Mouse (Mus musculus) megakaryocyte, adult 5-6 weeks (primary cell): ENCODE measurements around the gene Thrb. TPM values are rescaled to one million over a fixed set of nuclear protein-coding genes. Genes with fewer than 3 reads are reported as not detected.
A peak's percentile ranks its signal among the peaks of the same experiment; 100 is the strongest.

Experiments
- ATAC-seq: 2 replicates; pipeline ENCODE4 v1.8.0; 2016; ENCODE audit warnings: mild to moderate bottlenecking, inconsistent platforms; ENCODE audit not compliant: poor library complexity, severe bottlenecking
- total RNA-seq, 2 experiments: library from RNA; stranded (forward) in 1 of 2; stranded (reverse) in 1 of 2; fragments of 153-499, 151-499 nt in 1 of 2; fragments of 221-1000, 200-1000 nt in 1 of 2; gene quantifications; 2 replicates each; pipeline versions ENCODE4 v1.2.3 to v1.2.4; 2015 to 2017

Thrb gene
- total RNA-seq, 2 experiments from 2014 or later = 0.02 TPM; not detected in 1

DNA sequence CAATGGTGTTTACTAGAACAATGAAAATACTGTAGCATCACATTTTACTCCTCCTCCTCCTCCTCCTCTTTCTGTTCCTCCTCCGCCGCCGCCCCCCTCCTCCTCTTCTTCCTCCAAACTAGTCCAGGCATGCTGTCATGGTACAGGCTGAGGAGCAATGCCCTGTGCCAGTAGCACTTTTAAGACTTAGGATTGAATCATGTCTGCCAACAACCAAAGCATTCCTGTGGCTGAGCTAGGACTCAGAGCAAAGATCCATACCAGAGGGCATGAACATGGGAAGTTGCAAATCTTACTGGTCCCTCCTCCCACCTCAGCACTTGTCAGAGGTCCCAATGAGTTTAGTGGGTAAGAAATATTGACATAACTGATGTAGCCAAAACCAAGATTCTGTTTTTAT lies 202.6 kb downstream of the Thrb start:
- no peak for ATAC-seq

DNA sequence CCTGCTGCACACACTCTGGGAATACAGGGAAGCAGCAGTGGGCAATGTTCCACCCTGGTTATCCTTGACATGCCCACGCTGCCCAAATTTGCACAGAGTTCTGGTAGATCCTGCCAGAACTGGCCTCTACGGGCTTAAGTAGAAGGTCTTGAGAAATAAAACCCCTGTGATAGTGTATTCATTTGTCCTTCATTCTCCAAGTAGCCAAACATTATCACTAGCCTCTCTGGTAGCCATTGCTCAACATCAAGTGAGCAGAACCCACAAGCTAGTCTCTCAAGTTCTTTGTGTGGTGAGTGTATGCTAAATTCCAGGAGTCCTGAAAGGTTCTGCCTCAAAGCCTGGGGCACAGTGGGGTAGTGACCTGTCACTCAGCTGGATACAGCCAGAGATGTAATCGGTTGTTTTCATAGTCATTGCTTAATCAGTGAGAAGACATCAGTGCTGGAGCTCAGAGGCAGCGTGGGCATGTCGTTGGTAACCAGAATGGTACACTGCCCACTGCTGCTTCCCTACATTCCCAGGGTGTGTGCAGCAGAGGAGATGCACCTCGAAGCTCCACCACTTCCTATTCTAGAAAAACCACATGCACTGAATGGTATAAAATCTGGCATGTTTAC lies 203.8 kb downstream of the Thrb start:
- no peak for ATAC-seq

DNA sequence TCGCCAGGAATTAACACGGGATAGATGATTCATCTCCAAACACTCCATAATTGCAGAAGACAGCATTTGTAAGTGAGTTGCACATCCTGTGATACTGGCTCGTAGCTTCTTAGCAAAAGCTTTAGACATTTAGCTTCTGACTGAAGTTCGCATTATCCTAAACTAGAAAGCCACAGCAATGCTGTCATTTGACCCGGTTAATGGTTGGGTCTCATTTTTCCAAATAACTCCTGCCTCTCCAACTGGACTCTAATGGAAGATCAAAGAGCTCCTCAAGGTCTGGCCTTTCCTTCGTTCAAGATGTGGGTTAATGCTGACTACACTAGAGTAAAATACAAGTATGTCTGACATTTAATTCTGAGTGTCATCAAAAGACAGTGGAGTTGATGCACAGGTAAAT lies 208.3 kb downstream of the Thrb start:
- no peak for ATAC-seq

DNA sequence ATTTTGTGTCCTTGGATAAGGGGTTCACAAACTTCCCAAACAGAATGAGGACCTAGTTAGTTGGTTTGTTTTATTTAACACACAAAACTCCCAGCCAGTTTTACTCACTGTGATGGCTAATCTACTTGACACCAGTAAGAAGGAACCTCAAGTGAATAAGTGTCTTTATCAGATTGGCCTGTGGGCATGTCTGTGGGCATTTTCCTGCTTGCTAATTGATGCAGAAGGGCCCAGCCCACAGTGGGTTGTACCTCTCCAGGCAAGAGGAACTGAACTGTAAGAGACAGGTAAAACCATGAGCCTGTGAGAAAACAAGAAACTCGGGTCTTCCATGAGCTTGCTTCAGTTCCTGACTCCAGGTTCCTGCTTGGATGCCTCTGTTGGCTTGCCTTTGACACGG lies 215.9 kb downstream of the Thrb start:
- 0 out of 2 replicates have a peak, but pooled peaks have one; percentile 41 for ATAC-seq

DNA sequence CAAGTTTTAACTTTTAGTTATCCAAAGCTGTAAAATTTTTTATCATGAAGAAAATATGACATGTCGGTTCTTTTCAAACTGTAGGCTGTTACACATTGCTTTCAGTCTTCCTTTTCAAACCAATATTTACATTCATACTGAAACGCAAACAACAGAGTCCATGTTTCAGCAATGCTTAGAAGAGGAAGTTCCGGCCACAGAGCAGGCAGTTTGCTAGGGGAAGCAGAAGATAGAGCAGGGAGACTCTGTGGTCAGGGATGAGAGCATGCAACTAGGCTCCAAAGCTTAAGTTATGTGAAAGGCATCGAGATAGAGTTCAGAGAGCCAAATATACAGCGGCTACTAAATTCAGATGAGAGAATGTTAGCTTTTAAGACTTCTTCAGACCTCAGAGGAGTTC lies 219.4 kb downstream of the Thrb start:
- ATAC-seq = peak; percentile 87

DNA sequence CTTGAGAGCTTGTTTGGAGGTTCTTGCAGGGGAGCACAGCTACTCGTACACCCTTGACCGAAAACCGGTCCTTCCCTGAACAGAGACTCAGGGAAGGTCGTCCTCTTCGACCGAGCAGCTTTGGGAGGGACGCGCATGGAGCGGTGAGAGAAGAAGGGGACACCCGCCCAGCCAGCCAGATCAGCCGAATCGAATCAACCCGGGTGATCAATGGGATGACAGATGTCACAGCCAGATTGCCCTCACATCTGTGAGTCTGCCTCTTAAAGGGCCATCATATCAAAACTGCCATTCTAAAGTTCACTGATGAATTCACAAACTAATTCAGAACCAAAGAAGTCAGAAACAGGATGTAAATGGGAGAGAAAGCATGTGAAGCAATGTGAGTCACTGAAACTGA lies 224.8 kb downstream of the Thrb start:
- ATAC-seq = no peak

DNA sequence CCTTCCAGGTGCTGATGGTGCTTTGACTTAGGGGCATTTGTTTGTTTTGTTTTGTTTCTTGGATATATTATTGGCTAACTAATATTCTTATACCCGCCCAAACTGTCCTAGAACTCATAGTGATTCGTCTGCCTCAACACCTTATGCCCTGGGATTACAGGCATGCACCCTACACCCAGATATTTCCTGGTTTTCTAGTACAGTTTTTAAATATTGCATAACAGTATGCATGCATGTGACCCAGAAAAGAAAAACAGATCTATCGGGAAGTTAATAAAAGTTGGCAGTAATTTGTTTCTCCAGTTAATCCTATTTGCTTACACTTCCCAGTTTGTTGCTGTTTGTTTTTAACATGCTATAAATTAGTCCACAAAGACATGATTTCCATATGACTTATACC lies 225.3 kb downstream of the Thrb start:
- no peak for ATAC-seq

DNA sequence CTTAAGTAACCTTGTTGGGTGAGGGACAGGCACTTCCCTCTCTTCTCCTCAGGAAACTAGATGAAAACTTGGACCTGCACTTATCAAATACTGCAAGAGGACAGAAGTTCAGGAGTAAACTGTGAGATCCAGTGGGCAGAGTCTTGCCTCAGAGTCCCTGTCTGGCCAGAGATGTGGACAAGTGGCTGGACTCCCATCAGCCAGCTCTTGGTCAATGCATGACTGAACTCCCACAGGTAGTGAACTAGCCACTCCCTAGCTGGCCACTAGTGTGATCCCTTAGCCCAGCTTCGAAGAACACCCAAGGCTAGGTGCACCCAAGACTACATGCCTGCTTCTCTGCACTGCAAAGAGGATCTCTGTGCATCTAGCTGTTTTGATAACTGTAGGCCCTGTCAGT lies 234.7 kb downstream of the Thrb start:
- no peak for ATAC-seq

DNA sequence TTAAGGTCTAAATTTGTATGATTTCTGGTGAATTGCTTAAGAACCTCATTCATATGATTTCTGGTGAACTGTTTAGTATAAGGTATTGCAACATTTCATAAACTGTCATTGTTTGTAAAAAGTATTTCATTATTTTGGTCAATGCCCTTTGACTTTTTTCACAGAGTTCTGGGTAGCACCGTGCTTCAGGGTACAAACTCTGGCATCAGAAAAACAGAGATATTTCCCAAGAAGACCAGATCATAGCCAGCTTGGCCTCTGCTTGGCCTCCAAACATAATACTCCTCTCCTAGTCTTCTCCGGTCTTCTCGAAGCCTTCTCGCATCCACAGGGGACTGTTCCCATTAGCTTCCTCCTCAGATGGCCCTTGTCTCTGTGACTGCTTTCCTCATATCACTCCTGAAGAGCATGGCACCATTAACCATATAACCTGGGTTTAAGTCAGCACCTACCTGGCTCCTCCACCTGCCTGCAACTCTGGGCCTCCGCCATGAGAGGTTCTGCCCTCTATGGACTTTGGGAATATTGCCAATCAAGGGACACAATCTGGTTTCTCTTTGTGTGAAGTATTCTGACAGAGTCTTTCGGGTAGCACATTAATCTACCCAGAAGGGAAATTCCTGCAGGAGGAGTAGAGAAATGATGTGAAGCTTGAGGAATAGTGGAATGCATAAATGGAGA lies 239.8 kb downstream of the Thrb start:
- ATAC-seq = no peak

DNA sequence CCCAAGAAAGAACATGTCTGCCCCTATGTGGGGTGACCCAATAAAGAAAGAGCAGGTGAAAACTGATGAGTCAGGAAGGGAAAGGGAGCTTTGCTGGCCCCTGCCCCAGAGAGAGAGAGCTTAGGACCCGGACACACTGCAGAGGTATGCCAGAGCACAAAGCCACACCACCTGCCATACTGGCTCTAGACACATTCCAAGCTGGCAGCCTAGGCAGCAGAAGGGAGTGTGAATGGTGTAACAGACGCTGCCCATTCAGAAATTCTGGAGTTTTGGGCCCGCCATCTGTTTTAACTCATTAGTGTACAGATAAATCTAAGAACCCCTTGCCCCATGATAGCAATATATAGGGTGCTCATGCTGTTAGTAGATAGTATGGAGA lies 240.3 kb downstream of the Thrb start:
- ATAC-seq = no peak

DNA sequence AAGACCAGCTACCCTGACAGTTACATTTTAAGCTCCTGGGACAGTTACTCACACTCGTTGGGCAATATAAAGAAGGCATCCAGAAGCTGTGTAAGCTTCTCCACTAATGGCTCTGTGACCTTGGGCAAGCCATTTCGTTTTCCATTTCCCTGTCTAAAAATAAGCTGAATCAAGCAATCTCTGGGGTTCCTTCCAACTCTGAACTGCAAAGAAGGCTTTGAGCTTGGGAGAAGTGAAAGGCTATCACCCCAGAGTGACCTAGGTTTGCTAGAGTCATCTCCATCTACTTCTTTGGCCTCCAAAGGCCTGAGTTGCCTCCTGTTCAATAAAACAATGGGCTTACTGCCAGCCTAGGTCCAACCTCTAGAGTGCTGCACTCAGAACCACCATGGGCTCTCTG lies 242.4 kb downstream of the Thrb start:
- no peak for ATAC-seq

DNA sequence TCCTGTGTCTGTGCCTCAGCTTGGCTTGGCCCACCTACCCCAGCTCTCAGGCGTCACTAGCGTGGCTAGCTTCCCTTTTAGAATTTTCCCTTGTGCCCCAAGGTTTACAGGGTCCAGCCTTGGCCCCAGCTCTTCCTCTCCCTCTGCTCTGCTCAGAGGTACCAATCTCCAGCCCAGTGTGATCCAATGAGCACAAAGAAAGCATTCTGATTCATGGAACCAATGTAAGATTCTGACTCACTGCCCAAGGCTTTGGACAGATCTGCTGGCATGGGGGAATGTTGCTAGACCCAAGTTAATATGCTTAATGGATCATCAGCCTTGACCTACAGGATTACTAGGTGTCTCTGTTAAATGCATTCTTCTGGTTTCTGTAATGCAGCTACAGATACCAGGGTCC lies 243.1 kb downstream of the Thrb start:
- ATAC-seq = no peak

DNA sequence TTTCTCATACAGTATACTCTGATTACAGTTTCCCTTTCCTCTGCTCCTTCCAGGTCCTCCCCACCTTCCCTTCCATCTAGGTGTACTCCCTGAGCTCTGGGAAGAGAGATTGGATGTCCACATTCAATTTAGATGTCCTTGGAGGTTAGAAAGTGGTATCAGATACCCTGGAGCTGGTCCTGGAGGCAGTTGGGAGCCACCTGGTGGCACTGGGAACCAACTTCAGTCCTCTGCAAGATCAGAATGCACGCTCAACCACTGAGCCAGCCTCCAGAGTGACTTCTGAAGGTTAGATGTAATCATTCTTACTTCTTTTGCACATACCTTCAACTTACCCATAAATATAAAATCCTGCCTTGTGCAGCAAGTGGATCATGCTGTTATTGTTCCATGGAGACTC lies 244.5 kb downstream of the Thrb start:
- no peak for ATAC-seq

DNA sequence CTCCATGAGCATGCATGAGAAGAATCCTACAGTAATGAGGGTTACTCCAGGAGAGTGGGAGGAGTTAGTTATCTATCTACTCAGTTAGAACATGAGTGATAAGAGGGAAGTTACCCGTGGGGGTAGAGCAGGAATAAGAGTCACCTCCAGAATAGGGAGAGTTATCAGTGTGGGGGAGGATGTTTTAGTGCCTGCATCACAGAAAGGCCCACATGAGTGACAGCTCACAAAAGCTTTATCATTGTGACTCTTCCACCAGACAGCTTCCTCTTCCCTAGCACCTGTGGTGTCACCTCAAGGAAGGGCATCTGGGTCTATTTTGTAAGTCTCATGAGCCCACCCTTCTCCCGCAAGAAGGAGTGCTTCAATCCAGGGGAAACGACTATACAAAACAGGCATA lies 245.6 kb downstream of the Thrb start:
- 0 out of 2 replicates have a peak, but pooled peaks have one; percentile 15 for ATAC-seq

DNA sequence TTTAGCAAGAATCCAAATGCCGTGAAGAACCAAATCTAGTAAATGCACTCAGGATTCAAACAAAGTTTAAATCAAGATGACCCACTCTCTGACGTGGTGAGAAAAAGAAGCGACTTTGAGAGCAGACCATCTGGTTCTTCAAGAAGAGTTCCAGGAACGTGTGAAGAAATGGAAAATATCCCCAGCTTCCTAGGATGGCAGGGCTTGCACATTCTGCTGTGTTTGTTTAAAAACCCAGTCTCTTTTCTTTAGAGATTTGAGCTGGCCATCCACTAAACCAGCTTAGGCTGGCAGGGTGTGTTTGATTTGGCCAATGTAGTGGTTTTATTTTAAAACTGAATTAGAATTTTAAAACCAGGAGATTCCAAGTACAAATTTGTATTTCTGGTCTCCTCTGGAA lies 246.9 kb downstream of the Thrb start:
- ATAC-seq = no peak

DNA sequence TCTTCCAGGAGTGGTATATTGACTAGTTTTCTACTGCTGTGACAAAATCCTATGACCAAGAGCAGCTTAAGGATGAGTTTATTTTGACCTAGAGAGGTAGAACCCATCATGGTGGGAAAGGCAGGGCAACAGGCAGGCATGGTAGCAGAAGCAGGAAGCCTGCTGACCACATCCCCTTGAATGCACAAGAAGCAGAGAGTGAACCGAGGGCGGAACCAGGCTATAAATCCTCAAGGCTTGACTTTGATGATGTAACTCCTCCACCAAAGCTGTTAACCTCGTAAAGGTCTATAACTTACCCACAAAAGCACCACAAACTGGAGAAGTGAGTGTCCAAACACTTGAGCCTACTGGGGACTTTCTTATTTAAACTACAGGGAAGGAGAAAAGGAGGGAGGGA lies 251.1 kb downstream of the Thrb start:
- ATAC-seq = no peak

DNA sequence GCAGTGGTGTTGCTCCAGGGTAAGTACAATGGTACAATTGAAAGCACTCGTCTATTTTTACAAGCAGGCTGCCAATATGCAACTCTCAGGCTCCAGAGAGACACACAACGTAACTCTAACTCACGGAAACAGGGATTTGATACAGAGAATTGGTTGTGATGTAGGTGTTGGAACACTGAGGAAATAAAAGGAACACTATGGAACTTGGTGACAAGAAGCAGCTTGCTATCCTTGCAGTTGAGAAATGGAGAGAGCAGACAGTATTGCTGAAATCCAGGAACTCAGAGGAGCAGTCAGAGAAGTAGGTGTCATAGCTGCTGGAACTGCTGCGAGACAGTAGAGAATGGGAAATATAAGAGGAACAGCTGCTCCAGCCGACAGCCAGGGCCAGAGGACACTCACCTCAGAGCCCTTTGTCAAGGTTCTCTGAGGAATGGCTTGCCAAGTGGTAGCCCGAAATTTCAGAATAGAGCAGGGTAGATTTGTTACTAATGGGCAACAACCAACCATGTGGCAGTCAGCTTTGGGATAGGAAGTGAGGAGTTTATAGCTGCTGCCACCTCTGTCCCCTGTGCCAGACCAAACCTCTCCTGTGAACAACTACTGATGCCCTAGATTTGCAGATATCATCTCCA lies 252.6 kb downstream of the Thrb start:
- ATAC-seq = no peak

DNA sequence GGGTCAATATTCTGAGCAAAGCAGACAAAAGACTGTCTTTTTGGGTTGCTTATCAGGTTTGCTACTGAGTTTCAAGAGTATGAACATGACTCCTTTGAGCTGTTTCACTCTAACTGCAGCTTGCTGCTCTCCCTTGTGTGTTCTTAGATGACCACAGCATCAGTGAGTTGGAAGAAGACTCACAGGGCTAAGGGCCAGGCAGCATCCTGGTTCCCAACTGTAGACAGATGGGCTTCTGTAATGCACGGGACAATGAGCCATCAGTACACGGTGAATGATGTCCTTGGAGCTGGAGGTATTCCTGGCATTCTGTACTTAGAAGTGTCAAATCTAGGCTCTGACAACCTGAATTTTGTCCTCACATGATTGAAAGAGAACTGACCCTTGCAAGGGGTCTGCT lies 255.5 kb downstream of the Thrb start:
- no peak for ATAC-seq

DNA sequence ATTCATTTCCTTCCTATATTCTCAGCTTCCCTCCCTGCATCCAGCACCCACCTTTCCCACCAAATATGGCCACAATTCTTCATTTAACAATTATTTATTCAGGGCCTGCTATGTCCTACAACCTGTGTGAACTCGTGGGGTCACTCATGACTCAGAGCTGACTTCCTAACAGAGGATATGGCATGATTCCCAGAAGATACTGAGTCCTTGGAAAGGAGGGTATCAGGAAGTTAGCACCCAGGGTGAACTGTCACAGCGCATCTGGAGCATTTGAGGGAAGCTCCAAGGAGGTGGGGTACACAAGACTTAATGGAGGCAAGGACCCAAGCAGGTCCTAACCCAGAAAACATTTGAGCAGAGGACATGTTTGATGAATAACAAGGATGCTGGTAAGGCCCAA lies 256.6 kb downstream of the Thrb start:
- no peak for ATAC-seq

DNA sequence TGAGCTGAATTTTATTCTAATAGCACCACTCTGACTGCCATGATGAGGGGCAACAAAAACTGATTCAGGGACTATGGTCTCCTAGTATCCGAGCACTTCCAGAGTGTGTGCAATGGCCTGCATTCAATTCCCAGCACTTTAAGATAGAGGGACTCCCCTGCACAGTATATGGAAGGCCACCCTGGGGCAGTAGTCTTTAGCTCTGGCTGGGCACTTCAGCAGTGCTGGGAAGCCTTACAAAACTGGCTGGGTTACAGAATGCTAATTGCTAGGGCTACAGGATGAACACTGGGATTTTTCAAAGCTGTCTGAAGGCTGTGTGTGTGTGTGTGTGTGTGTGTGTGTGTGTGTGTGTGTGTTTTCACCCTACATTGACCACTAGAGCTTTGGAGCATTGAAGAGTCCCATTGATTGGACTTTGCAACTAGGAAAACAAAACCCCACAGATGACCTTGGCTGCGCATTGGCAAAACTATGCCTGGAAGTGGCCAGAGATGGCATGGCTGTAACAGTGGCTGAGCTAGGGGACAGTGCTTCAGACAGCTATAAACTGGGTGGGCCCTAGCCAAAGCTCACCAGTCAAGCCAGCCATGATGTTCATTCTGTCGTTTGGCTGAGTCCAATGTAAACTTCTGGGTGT lies 257.2 kb downstream of the Thrb start:
- no peak for ATAC-seq

DNA sequence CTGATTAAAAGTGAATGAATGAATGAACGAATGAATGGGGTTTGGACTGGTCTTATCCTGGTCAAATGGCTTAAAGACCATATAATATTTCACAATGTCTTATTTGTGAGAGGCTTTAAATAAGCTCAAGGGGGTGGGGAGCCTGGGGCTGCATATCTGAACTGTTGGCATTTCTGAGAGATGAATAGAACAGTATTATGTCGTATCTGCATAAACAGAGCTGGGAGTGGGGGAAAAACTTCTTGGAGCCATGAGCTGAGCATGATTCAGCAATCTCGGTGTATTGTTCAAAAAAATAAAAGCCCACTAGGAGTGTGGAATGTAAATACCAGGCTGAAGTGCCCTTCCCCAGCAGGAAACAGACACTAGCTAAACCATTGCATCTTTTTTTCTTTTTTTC lies 257.8 kb downstream of the Thrb start:
- ATAC-seq = no peak
